Mouse (Mus musculus): ENCODE results near the gene Dctn2.
"Not testable (repeated sequence)": the region's sequence is repeated elsewhere in the genome, so short reads cannot be mapped to it uniquely, and the experiment has no call there.

Gene Dctn2

GRCm38 (mm10) chr10:127312858-127313257, 46.7 kb downstream of the Dctn2 start:
- no peak for DNase-seq (ENCODE audit: low read depth, low spot score)

DNA sequence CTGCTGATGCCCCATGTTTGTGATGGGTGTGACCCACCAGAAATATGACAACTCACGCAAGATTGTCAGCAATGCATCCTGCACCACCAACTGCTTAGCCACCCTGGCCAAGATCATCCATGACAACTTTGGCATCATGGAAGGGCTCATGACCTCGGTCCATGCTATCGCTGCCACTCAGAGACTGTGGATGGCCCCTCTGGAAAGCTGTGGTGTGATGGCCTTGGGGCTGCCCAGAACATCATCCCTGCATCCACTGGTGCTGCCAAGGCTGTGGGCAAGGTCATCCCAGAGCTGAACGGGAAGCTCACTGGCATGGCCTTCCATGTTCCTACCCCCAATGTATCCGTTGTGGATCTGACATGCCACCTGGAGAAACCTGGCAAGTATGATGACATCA, 47.3 kb downstream of the Dctn2 start:
- not testable (repeated sequence) for DNase-seq (ENCODE audit: low read depth, low spot score)

DNA sequence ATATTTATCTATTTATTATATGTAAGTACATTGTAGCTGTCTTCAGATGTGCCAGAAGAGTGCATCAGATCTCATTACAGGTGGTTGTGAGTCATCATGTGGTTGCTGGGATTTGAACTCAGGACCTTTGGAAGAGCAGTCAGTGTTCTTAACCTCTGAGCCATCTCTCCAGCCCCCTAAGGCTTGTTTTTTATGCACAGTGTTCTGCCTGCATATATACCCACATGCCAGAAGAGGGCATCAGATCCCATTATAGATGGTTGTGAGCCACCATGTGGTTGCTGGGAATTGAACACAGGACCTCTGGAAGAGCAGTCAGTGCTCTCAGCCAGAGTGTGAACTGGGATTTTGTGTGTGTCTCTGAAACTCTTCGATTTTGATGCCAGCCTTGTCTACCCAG, 48.8 kb downstream of the Dctn2 start:
- DNase-seq (ENCODE audit: low read depth, low spot score) = not testable (repeated sequence)

GRCm38 (mm10) chr10:127317277-127317676, 51.1 kb downstream of the Dctn2 start:
- no peak for DNase-seq (ENCODE audit: low read depth, low spot score)

DNA sequence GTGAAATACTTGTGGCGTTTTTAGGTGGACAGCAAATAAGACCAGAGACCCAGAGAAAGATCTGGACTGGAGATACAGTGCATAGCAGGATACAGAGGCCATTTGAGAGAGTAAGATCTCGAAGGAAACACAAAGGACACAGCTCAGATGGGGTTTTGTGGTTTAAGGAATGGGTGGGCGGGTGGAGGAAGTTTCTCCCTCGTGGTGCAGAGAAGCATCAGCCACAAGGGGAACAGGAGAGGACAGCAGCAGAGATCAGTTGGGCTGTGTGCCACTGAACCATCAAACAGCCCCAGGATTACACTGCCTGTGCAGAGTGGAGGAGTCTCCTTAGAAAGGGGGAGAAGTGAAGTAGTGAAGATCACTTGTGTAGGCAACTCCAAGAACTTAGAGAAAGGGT, 51.8 kb downstream of the Dctn2 start:
- no peak for DNase-seq (ENCODE audit: low read depth, low spot score)

DNA sequence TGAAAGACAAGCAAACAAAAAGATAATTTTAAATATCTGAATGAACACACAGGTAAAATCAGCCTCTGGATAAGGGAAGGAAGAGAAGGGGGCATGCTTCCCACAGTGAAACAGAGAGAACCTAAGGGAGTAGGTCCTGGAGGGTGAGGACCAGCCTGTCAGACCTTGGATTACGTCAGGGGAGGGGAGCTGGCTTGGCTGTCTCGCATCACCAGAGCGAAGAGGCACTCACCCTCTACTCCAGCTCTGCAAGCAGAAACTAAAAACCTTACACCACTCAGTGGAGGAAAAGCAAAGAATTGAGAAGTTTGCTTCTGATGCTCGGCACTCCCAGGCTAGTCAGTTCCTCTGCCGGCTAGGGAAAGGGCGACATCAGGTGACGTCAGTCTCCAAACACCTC, 53.8 kb downstream of the Dctn2 start:
- DNase-seq (ENCODE audit: low read depth, low spot score) = no peak

DNA sequence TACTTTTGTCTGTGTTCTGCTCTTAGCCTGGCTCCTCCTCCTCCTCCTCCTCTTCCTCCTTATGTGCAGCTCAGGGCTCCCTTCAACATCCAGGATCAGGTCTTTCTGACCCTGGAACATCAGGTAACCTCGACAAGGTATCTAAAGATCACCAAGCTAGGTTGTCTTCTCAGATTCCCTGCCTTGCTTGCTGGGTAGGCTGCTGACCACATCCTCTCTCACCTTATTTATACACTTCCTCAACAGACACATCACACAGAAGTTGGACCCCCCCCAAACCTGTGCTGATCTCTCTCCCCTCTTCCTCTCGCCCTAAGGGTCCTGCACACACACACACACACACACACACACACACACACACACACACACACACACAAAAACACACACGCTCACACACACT, 55.5 kb downstream of the Dctn2 start, which contains the start of gene Arhgap9:
Gene Arhgap9 (plus strand): TSS at position 344 of the 400 bp plus-strand sequence.
- DNase-seq (ENCODE audit: low read depth, low spot score) = no peak

- peak; percentile 76 for DNase-seq (ENCODE audit: low read depth, low spot score)
These were observed 56.0 kb downstream of the Dctn2 start for GRCm38 (mm10) chr10:127322178-127322577.

DNA sequence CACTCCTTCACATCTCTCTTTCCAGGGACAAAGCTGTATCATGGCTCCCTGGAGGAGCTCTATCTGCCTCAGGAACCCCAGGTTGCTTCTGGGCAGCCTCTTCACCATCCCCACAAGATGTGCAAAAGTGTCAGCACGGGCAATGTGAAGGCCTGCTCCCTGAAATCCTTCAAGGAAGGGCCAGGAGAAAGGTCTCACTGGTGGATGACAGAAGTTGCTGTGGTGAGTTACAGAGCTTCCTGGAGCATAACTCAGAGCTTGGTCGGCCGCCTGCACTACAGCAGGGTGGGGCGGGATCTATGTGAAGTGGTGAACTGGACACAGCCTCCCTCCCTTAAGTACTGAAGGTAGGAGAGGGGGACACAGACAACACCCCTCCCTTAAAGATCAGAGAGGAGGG, 56.5 kb downstream of the Dctn2 start:
- DNase-seq (ENCODE audit: low read depth, low spot score) = peak; percentile 46

DNA sequence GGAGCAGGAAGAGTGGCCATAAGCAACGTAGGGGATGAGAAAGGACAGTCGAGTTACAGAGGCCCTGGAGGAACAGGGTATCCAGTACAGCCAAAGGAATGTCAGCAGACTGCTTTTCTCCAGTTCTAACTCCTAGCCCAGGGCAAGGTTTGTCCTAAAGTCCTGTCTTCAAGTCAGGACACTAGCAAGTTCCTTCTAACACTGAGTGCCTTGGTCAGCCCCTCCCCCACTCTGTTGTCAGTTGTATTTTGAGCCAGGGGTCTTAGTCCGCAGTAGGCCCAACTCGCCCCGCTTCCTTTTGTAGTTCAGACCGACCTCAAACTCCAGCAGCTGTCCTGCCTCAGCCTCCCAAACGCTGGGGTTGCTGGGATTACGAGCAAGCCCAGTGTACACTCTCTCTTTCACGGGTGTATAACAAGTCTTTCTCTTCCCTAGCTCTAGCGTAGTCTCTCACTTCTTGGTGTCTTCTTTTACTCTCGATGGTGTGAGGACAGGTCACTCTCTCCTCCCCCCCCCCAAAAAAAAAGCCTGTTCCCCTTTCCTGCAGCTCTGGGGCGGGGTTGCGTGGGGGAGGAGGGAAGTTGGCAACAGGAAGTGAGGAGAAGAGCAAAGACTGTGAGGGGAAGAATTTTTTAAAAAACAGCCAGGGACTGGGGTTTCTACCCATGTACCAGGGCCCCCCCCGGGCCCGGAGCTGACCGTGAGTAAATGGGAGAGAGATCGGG, 57.1 kb downstream of the Dctn2 start:
- DNase-seq (ENCODE audit: low read depth, low spot score) = peak; percentile 57

DNA sequence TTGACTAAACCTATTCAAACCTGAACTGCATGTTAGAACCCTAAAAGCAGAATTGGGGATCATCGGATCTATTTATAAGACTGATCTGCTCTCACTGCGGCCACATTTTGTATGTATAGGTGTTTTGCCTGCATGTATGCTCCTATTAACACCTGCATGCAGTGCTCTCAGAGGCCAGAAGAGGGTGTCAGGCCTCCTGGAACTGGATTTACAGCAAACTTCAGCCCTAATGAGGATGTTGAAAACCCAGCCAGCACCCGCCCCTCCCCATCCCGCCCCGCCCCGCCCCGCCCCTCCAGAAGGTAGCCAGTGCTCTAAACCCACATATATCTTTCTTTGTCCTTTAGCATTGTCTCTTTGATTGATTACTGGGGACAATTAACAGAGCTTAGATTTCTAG, 58.3 kb downstream of the Dctn2 start:
- peak; percentile 89 for DNase-seq (ENCODE audit: low read depth, low spot score)

GRCm38 (mm10) chr10:127325454-127326016, 59.4 kb downstream of the Dctn2 start:
- DNase-seq (ENCODE audit: low read depth, low spot score) = no peak

DNA sequence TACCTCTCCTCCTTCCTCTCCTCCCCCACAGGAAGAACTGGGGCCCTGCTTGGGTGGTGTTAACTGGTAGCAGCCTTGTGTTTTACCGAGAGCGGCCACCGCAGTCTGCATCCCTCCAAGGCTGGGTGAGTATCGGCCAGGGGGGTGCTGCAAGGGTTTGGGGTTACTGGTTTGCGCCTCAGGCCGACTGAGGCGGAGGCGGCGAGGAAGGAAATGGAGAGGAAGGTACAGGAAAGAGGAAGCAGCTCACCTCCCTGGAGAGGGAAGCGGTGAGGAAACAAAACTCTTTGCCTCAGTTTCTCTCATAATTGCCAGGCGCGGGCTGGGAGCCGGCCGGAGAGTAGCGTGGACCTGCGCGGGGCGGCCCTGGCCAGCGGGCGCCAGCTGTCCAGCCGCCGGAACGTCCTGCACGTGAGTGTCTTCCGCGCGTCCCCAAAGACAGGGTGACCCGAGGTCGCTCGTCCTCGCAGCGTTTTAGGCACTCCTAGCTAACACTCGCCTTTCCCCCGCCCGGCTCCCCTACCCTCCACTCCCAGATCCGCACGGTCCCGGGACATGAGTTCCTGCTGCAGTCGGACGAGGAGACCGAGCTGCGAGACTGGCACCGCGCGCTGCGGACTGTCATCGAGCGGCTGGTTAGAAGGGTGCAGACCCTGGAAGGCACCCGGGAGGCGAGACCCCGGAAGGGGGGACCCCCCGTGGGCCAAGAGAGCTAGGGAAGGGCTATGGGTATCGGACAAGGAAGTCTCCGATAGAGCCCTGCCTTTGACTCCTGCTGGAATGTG, 60.0 kb downstream of the Dctn2 start:
- DNase-seq (ENCODE audit: low read depth, low spot score) = peak; percentile 38

DNA sequence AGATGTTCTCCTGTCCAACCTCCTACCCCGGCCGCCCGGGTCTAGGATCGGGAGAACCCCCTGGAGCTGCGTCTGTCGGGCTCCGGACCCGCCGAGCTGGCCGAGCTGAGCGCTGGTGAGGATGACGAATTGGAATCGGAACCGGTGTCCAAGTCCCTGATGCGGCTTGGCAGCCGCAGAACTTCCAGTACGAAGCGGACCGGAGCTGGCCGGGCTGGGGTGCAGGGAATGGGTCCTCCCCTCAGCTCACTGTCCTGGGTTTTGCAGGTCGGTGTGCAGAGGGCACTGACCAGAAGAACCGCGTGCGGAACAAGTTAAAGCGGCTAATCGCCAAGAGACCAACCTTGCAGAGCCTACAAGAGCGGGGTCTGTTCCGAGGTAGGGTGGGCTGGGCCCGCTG, 60.7 kb downstream of the Dctn2 start:
- no peak for DNase-seq (ENCODE audit: low read depth, low spot score)

- DNase-seq (ENCODE audit: low read depth, low spot score) = no peak
These were observed 61.4 kb downstream of the Dctn2 start for GRCm38 (mm10) chr10:127327461-127328145.

GRCm38 (mm10) chr10:127330212-127330611, 64.0 kb downstream of the Dctn2 start:
- no peak for DNase-seq (ENCODE audit: low read depth, low spot score)
